Mouse (Mus musculus) hindbrain, embryonic 14.5 days (tissue): ENCODE measurements around the gene Cryge. TPM values are rescaled to one million over a fixed set of nuclear protein-coding genes. Genes with fewer than 3 reads are reported as not detected.

Source experiments
- ATAC-seq: fragments of 200-750 bp; cut with Nextera tagmentation; 2 replicates; pipeline ENCODE4 v1.8.0; 2017; ENCODE audit warnings: moderate number of reproducible peaks, mild to moderate bottlenecking, moderate TSS enrichment, moderate library complexity; ENCODE audit not compliant: low FRiP score
- DNase-seq: peaks from one replicate; pipeline ENCODE4 v3.0.0-alpha.2; 2015; ENCODE audit warnings: low spot score
- H3K27ac ChIP-seq: fragments of 300-500 bp; sonication (generic); 2 replicates; pipeline ENCODE4 v1.5.1; 2014; ENCODE audit warnings: mild to moderate bottlenecking, moderate library complexity
- H3K27me3 ChIP-seq: fragments of 300-500 bp; sonication (generic); 2 replicates; pipeline ENCODE4 v1.6.1; 2014; ENCODE audit warnings: mild to moderate bottlenecking, low read length, mixed read lengths; ENCODE audit not compliant: control insufficient read depth, insufficient read depth
- H3K36me3 ChIP-seq: fragments of 300-500 bp; sonication (generic); replicated peaks from 2 replicates; pipeline ENCODE4 v1.6.1; 2014; ENCODE audit not compliant: control insufficient read depth, insufficient read depth
- H3K4me1 ChIP-seq: fragments of 300-500 bp; sonication (generic); replicated peaks from 2 replicates; pipeline ENCODE4 v1.6.1; 2014; ENCODE audit warnings: antibody characterized with exemption, low read length, mixed read lengths; ENCODE audit not compliant: control insufficient read depth, insufficient read depth
- H3K4me2 ChIP-seq: fragments of 300-500 bp; sonication (generic); replicated peaks from 2 replicates; pipeline ENCODE4 v1.6.1; 2014; ENCODE audit warnings: mild to moderate bottlenecking, moderate library complexity
- H3K4me3 ChIP-seq: fragments of 300-500 bp; sonication (generic); replicated peaks from 2 replicates; pipeline ENCODE4 v1.5.1; 2014; ENCODE audit warnings: mild to moderate bottlenecking, low read length
- H3K9ac ChIP-seq: fragments of 300-500 bp; sonication (generic); 2 replicates; pipeline ENCODE4 v1.6.1; 2014
- H3K9me3 ChIP-seq: fragments of 300-500 bp; sonication (generic); 2 replicates; pipeline ENCODE4 v1.6.1; 2016; ENCODE audit warnings: low read length; ENCODE audit not compliant: control insufficient read depth
- WGBS: fragments of 180-500 bp; shearing (Covaris S2); extraction: QIAGEN DNeasy Blood & Tissue Kit; methylation state at CpG from one replicate; pipeline ENCODE4 v1.1.7; 2014; 5-methylcytosine and 5-hydroxymethylcytosine counted together
- polyA plus RNA-seq: library from polyadenylated mRNA; unstranded; fragments of >200 nt; fragmentation: Nextera tagmentation; extraction: Ambion mirVana; gene quantifications from 2 replicates; pipeline ENCODE4 v1.2.1, GENCODE M21; 2014

Gene Cryge
- polyA plus RNA-seq, 1 experiment from 2014 or later: not detected

DNA sequence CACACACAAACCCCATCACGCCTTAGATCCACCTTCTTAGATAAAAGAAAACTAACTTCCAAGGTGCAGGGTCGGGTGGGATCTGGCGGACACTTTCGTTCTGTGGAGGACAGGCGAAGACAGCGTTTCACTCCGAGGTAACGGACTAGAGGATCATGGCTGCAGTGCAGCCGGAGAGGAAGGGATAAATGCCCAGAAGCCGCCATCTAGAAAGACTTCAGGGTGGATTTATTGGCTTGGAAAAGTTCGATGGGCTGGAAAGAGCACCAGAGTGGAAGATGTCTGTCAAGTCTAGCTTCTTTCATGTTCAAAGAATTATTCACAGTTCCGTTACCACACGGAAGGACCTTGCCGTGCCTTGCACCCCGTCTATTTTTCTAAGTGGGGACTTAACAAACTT lies 13.3 kb upstream of the Cryge start:
- H3K4me1 ChIP-seq: no peaks in the 10 kb centered on the region
- H3K4me3 ChIP-seq: no peak overlapping the region
- ATAC-seq (no peak), DNase-seq (no peak)
- H3K9ac ChIP-seq: no peak overlapping the region
- H3K36me3 ChIP-seq: no peaks in the 10 kb centered on the region
- WGBS: 84% methylated on average over 15 of the region's 15 CpGs
- H3K27ac ChIP-seq: no peak overlapping the region
- H3K9me3 ChIP-seq: no peaks in the 10 kb centered on the region
- H3K4me2 ChIP-seq: no peak overlapping the region
- H3K27me3 ChIP-seq: no peaks in the 10 kb centered on the region

DNA sequence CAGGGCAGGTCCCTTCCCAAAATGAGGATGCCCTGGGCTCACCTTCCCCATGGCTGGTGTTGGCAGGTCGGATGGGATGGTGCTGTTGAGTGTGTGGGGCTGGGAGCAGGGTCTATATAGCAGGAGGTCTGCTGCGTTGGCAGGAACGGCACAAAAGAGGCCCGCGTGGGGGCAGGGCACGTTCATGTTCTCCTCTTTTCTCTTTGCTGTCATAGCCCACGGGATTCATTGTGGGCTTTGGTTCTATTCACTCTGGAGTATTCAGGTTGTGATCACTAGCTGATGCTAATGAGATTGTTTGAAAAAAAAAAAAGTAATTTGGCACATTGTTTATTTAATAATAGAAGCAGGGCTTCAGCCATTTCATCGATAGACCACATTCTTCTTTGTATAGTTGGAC lies 12.4 kb upstream of the Cryge start, which contains the start of gene Crygd:
Gene Crygd (minus strand): TSS at position 101 of the 400 bp plus-strand sequence.
- Histone ChIP-seq H3K4me2 (no peak within 1 kb of the TSS), H3K36me3 (no peaks in the 10 kb centered on the region), H3K27ac (no peak within 1 kb of the TSS), H3K27me3 (no peaks in the 10 kb centered on the region), H3K4me3 (no peak within 1 kb of the TSS), H3K9me3 (no peaks in the 10 kb centered on the region), H3K4me1 (no peaks in the 10 kb centered on the region), H3K9ac (no peak within 1 kb of the TSS)
- 48% methylated on average over 8 of the region's 8 CpGs for WGBS
- DNase-seq (no peak), ATAC-seq (no peak)

GRCm38 (mm10) chr1:65052140-65052539 lies 1.2 kb upstream of the Cryge start:
- Histone ChIP-seq H3K27ac (no peak overlapping the region), H3K27me3 (no peaks in the 10 kb centered on the region), H3K4me3 (no peak overlapping the region), H3K9ac (no peak overlapping the region), H3K4me2 (no peak overlapping the region), H3K9me3 (no peaks in the 10 kb centered on the region), H3K4me1 (no peaks in the 10 kb centered on the region), H3K36me3 (no peaks in the 10 kb centered on the region)
- ATAC-seq (no peak), DNase-seq (no peak)
- 43% methylated on average over 2 of the region's 2 CpGs for WGBS

GRCm38 (mm10) chr1:65051696-65052095 lies 747 bp upstream of the Cryge start:
- ATAC-seq (no peak), DNase-seq (no peak)
- no peak overlapping the region for H3K27ac ChIP-seq
- H3K9me3 ChIP-seq: no peaks in the 10 kb centered on the region
- H3K4me3 ChIP-seq: no peak overlapping the region
- 54% methylated on average over 7 of the region's 7 CpGs for WGBS
- no peak overlapping the region for H3K9ac ChIP-seq
- H3K27me3 ChIP-seq: no peaks in the 10 kb centered on the region
- no peak overlapping the region for H3K4me2 ChIP-seq
- H3K36me3 ChIP-seq: no peaks in the 10 kb centered on the region
- H3K4me1 ChIP-seq: no peaks in the 10 kb centered on the region

DNA sequence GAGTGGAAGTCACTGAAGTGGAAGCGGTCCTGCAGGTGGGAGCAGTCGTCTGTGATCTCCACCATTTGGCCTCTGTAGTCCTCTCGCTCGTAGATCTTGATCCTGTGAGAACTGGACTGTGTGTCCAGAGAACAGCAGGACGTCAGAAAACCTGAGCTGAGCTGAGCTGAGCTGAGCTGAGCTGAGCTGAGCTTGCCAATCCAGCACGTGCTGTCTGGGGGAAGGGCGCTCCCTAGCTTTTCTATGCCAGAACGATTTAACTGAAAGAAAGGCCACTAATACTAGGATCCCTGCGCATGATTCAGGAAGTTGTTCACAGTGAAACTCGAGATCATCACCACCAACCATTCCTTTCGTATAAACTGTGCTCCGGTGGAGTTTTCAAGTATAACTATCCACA lies 2.2 kb downstream of the Cryge start:
- no peak for DNase-seq
- 66% methylated on average over 12 of the region's 12 CpGs for WGBS

DNA sequence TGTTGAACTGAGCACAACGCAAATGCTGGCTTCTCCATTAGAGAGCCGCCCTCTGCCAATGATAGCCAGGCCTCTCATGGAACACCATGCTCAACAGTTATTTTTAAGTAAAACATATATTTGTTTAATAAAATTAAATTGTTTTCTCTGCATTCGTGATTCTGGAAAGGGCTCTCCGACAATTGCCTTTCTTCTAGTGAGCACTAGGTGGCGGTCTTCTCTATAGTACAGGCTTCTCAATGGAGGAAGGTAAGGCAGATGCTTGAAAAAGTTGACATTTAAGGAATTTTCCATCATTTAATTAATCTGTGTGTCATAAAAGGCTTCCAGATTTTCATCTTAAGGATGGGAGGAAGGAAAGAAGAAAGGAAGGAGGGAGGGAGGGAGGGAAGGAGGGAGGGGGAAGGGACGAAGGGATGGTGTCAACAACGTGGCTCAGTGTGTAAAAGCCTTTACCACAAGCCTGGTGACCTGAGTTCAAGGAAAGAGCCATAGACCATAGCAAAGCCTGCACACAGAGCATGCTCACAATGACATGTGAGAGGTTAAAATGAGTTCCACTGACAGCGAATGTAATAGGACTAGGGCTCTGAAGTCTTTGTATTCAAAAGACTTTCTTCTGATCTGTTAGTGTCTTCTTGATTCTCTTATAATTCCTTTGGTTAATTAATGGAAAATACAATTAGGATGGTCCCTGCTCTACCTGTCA lies 4.4 kb downstream of the Cryge start:
- Histone ChIP-seq H3K4me2 (0 out of 2 replicates have a peak overlapping the region, but pooled peaks have one; percentile 19), H3K36me3 (no peaks in the 10 kb centered on the region), H3K27ac (no peak overlapping the region), H3K27me3 (no peaks in the 10 kb centered on the region), H3K9me3 (no peaks in the 10 kb centered on the region), H3K4me3 (no peak overlapping the region), H3K9ac (no peak overlapping the region), H3K4me1 (no peaks in the 10 kb centered on the region)
- WGBS: 45% methylated on average over 8 of the region's 8 CpGs
- DNase-seq: peak; percentile 65
- ATAC-seq: no peak

More for the DNA sequence above, 2.2 kb downstream of the Cryge start:
- ATAC-seq: no peak
- H3K4me2 ChIP-seq: no peak overlapping the region
- H3K36me3 ChIP-seq: no peaks in the 10 kb centered on the region
- H3K4me3 ChIP-seq: no peak overlapping the region
- no peaks in the 10 kb centered on the region for H3K27me3 ChIP-seq
- no peak overlapping the region for H3K27ac ChIP-seq
- H3K4me1 ChIP-seq: no peaks in the 10 kb centered on the region
- H3K9me3 ChIP-seq: no peaks in the 10 kb centered on the region
- no peak overlapping the region for H3K9ac ChIP-seq

DNA sequence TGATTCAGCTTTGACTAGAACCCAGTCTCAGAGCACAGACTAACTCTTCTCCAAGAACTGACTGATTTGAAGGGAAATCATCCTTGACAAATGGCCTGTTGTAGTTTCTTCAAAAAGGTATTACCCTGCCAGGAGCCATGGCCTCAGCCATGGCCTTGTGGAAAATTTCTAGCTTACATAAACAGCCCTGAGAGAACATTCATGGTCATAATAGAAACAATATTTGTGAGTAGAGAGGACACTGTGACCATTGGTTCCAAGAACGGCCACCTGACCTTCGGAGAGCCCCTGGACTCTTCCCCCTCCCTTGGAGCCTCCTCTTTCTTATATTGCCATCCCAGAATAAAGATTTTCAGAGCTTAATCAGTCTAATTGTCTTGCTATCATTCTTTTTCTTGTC lies 7.5 kb downstream of the Cryge start:
- no peak for DNase-seq
- no peak for ATAC-seq

GRCm38 (mm10) chr1:65041837-65042236 lies 9.1 kb downstream of the Cryge start:
- no peaks in the 10 kb centered on the region for H3K9me3 ChIP-seq
- H3K4me3 ChIP-seq: no peak overlapping the region
- no peak overlapping the region for H3K4me2 ChIP-seq
- ATAC-seq: no peak
- no peaks in the 10 kb centered on the region for H3K36me3 ChIP-seq
- H3K27me3 ChIP-seq: no peaks in the 10 kb centered on the region
- H3K4me1 ChIP-seq: no peaks in the 10 kb centered on the region
- DNase-seq: no peak
- H3K9ac ChIP-seq: no peak overlapping the region
- H3K27ac ChIP-seq: no peak overlapping the region
- WGBS: 96% methylated on average over 3 of the region's 3 CpGs

More for the DNA sequence above, 7.5 kb downstream of the Cryge start:
- Histone ChIP-seq H3K36me3 (no peaks in the 10 kb centered on the region), H3K9ac (no peak overlapping the region), H3K27me3 (no peaks in the 10 kb centered on the region), H3K27ac (no peak overlapping the region), H3K4me2 (no peak overlapping the region), H3K4me3 (no peak overlapping the region), H3K4me1 (no peaks in the 10 kb centered on the region), H3K9me3 (no peaks in the 10 kb centered on the region)
- 91% methylated on average over 2 of the region's 2 CpGs for WGBS

DNA sequence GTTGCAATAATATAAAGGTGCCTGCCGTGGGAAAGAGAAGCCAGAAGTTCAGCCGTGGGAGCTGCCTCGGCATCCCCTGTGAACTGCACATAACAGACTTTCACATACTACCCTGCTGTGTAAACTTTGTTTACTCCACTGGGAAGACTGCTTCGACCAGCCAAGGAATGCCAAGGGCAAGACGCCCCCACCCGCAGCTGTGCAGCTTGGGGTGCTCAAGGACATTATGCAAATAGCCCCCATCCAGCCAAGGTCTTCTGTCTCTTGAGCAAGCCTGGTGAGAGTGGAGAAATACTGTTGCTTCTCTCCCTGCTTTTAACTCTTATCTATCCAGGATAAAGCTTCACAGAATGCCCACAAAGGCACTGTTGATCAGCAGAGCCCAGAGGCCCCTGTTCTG lies 10.1 kb downstream of the Cryge start:
- H3K9ac ChIP-seq: no peak overlapping the region
- no peak for ATAC-seq
- 74% methylated on average over 6 of the region's 6 CpGs for whole genome bisulfite sequencing
- no peaks in the 10 kb centered on the region for H3K36me3 ChIP-seq
- DNase-seq: no peak
- no peaks in the 10 kb centered on the region for H3K27me3 ChIP-seq
- H3K4me2 ChIP-seq: no peak overlapping the region
- no peaks in the 10 kb centered on the region for H3K9me3 ChIP-seq
- no peaks in the 10 kb centered on the region for H3K4me1 ChIP-seq
- H3K27ac ChIP-seq: no peak overlapping the region
- no peak overlapping the region for H3K4me3 ChIP-seq

GRCm38 (mm10) chr1:65039679-65040078 lies 11.3 kb downstream of the Cryge start:
- Histone ChIP-seq H3K9ac (no peak overlapping the region), H3K27ac (no peak overlapping the region), H3K4me1 (no peaks in the 10 kb centered on the region), H3K36me3 (no peaks in the 10 kb centered on the region), H3K9me3 (no peaks in the 10 kb centered on the region), H3K4me3 (no peak overlapping the region), H3K27me3 (no peaks in the 10 kb centered on the region), H3K4me2 (no peak overlapping the region)
- DNase-seq: no peak
- 76% methylated on average over 3 of the region's 3 CpGs for WGBS
- no peak for ATAC-seq
